Comparison of ENCODE assay signal across 14 mouse cellular contexts in genomic region chr8:77963102-77963698, GRCm38 (mm10).
DNase-seq lines count a peak whose midpoint lies in the region; ATAC-seq lines count a peak whose summit lies in the region.
"Had no signal": no experiment of that assay in that cellular context is flagged by ENCODE, and none has a peak within 500 bp of the region (broad histone marks: within the 10 kb centered on the region; RNA-seq: fewer than 3 reads in every experiment).

No protein-coding gene starts in this region.

- peak; percentile 82 for DNase-seq in midbrain, embryonic 11.5 days (ENCODE audit: low spot score, missing footprints)
- DNase-seq in heart, adult 9 months (ENCODE audit: low spot score in 2 of 2) = peak; percentile 59 to 71
- peak; percentile 44 to 59 for DNase-seq in heart, postnatal 14 days
- DNase-seq in lung, postnatal 25 days (ENCODE audit: low spot score) = peak; percentile 29
- no peak for DNase-seq in testis, postnatal 10 days (ENCODE audit: low spot score)
- DNase-seq: cerebellum, adult 11-12 months; kidney, adult 11 months; right cerebral cortex, postnatal 14 days had no signal

- intact Hi-C loops in heart, postnatal 14 days (cut with DNase I) = no loop called here

- no peaks in the 10 kb centered on the region for H3K27me3 ChIP-seq in midbrain, embryonic 11.5 days (ENCODE audit: control insufficient read depth, insufficient read depth, low read length)
- no peaks in the 10 kb centered on the region for H3K27me3 ChIP-seq in midbrain, embryonic 16.5 days (ENCODE audit: control insufficient read depth, insufficient read depth, low read depth, low read length)
- H3K27me3 ChIP-seq: liver, embryonic 12.5 days; midbrain, embryonic 12.5 days had no signal

- 0 out of 2 replicates have a peak, but pooled peaks have one; percentile 55 for ATAC-seq in midbrain, embryonic 11.5 days (ENCODE audit: low FRiP score)
- no peak for ATAC-seq in midbrain, embryonic 16.5 days
- ATAC-seq in frontal cortex, adult (ENCODE audit: low TSS enrichment) = no peak
- ATAC-seq: liver, embryonic 12.5 days had no signal

- no peaks in the 10 kb centered on the region for H3K9me3 ChIP-seq in midbrain, embryonic 11.5 days (ENCODE audit: control insufficient read depth, low read length)
- no peaks in the 10 kb centered on the region for H3K9me3 ChIP-seq in midbrain, embryonic 16.5 days (replicated peaks; ENCODE audit: control insufficient read depth, low read length, poor library complexity, severe bottlenecking)
- H3K9me3 ChIP-seq: embryonic facial prominence, embryonic 10.5 days; forebrain, embryonic 10.5 days; liver, embryonic 12.5 days; midbrain, embryonic 12.5 days had no signal

- H3K27ac ChIP-seq in midbrain, embryonic 11.5 days (ENCODE audit: low read depth, low read length) = no peak overlapping the region
- H3K27ac ChIP-seq in midbrain, embryonic 16.5 days (ENCODE audit: low read length) = no peak overlapping the region
- H3K27ac ChIP-seq: embryonic facial prominence, embryonic 10.5 days; forebrain, embryonic 10.5 days; liver, embryonic 12.5 days; midbrain, embryonic 12.5 days had no signal

- 65% methylated on average over 3 of the region's 3 CpGs for WGBS in midbrain, embryonic 11.5 days
- 47% methylated on average over 3 of the region's 3 CpGs for WGBS in midbrain, embryonic 16.5 days

- H3K36me3 ChIP-seq in midbrain, embryonic 11.5 days (ENCODE audit: control insufficient read depth, insufficient read depth, low read length) = no peaks in the 10 kb centered on the region
- H3K36me3 ChIP-seq in midbrain, embryonic 16.5 days (ENCODE audit: control insufficient read depth, insufficient read depth, low read length) = no peaks in the 10 kb centered on the region
- H3K36me3 ChIP-seq: embryonic facial prominence, embryonic 10.5 days; forebrain, embryonic 10.5 days; liver, embryonic 12.5 days; midbrain, embryonic 12.5 days had no signal

- no peak overlapping the region for H3K9ac ChIP-seq in midbrain, embryonic 11.5 days (ENCODE audit: low read length)
- no peak overlapping the region for H3K9ac ChIP-seq in midbrain, embryonic 16.5 days (ENCODE audit: low read depth, low read length)
- H3K9ac ChIP-seq: liver, embryonic 12.5 days; midbrain, embryonic 12.5 days had no signal

- no peaks in the 10 kb centered on the region for H3K4me1 ChIP-seq in midbrain, embryonic 11.5 days (ENCODE audit: control insufficient read depth, insufficient read depth, low read length)
- no peaks in the 10 kb centered on the region for H3K4me1 ChIP-seq in midbrain, embryonic 16.5 days (ENCODE audit: control insufficient read depth, insufficient read depth, low read length)
- H3K4me1 ChIP-seq: embryonic facial prominence, embryonic 10.5 days; forebrain, embryonic 10.5 days; liver, embryonic 12.5 days; midbrain, embryonic 12.5 days had no signal

- H3K4me3 ChIP-seq in midbrain, embryonic 11.5 days (ENCODE audit: low read depth, low read length) = no peak overlapping the region
- no peak overlapping the region for H3K4me3 ChIP-seq in midbrain, embryonic 16.5 days (ENCODE audit: low read depth, low read length)
- H3K4me3 ChIP-seq: embryonic facial prominence, embryonic 10.5 days; forebrain, embryonic 10.5 days; liver, embryonic 12.5 days; midbrain, embryonic 12.5 days had no signal

- no peak overlapping the region for H3K4me2 ChIP-seq in midbrain, embryonic 11.5 days
- no peak overlapping the region for H3K4me2 ChIP-seq in midbrain, embryonic 16.5 days (ENCODE audit: low read length)
- H3K4me2 ChIP-seq: liver, embryonic 12.5 days; midbrain, embryonic 12.5 days had no signal
